Mouse (Mus musculus): Measurements from ENCODE around the gene Srd5a1. TPM values are rescaled to one million over a fixed set of nuclear protein-coding genes. Genes with fewer than 3 reads are reported as not detected.
"Not testable (repeated sequence)": the region's sequence is repeated elsewhere in the genome, so short reads cannot be mapped to it uniquely, and the experiment has no call there.

Gene Srd5a1
- polyA plus RNA-seq, 1 experiment from 2014 or later, result 28.0 TPM

GRCm38 (mm10) chr13:69576676-69577075 is 34.6 kb downstream of the Srd5a1 start:
- 59% methylated on average over 11 of the region's 11 CpGs for WGBS
- no peak overlapping the region for H3K9ac ChIP-seq (ENCODE audit: low read length)
- no peak for ATAC-seq (ENCODE audit: insufficient read depth, low FRiP score)
- H3K4me1 ChIP-seq (ENCODE audit: control insufficient read depth, insufficient read depth, low read length), result peaks cover 4% of the 10 kb centered on the region; the same call in 1 of the 2 replicates
- H3K9me3 ChIP-seq (replicated peaks; ENCODE audit: control insufficient read depth, low read length), result no peaks in the 10 kb centered on the region
- H3K4me2 ChIP-seq (ENCODE audit: low read depth, low read length), result no peak overlapping the region
- H3K27ac ChIP-seq (ENCODE audit: low read length), result no peak overlapping the region
- no peaks in the 10 kb centered on the region for H3K36me3 ChIP-seq (ENCODE audit: control insufficient read depth, insufficient read depth, low read length)
- no peak overlapping the region for H3K4me3 ChIP-seq (replicated peaks; ENCODE audit: low read length)
- H3K27me3 ChIP-seq (ENCODE audit: control insufficient read depth, insufficient read depth, low read length), result no peaks in the 10 kb centered on the region

DNA sequence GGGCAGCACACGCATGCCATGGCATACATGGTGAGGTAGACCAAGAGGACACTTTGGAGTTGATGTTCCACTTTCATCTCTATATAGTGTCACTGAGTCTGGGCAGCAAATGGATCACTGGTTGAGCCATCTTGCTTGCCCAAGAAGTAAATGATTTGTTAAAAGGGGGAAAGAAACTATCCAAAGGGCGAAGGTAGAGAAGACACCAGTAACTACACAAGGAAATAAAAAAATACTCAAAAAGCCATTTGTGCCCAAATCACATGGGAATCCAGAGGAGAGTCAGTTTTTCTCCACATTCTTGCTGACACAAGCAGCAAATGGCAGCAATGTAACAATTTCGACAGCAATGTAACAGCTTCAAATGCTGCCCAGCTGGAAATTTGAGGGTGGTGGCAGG is 38.6 kb downstream of the Srd5a1 start:
- H3K9ac ChIP-seq (ENCODE audit: low read length), result no peak overlapping the region
- no peaks in the 10 kb centered on the region for H3K27me3 ChIP-seq (ENCODE audit: control insufficient read depth, insufficient read depth, low read length)
- H3K27ac ChIP-seq (ENCODE audit: low read length), result no peak overlapping the region
- no peaks in the 10 kb centered on the region for H3K9me3 ChIP-seq (replicated peaks; ENCODE audit: control insufficient read depth, low read length)
- WGBS, result 93% methylated on average over 3 of the region's 3 CpGs
- no peak for ATAC-seq (ENCODE audit: insufficient read depth, low FRiP score)
- H3K4me3 ChIP-seq (replicated peaks; ENCODE audit: low read length), result no peak overlapping the region
- no peaks in the 10 kb centered on the region for H3K36me3 ChIP-seq (ENCODE audit: control insufficient read depth, insufficient read depth, low read length)
- peaks cover 4% of the 10 kb centered on the region; the same call in 1 of the 2 replicates for H3K4me1 ChIP-seq (ENCODE audit: control insufficient read depth, insufficient read depth, low read length)
- no peak overlapping the region for H3K4me2 ChIP-seq (ENCODE audit: low read depth, low read length)

- H3K9ac ChIP-seq (ENCODE audit: low read length), result no peak overlapping the region
- H3K27ac ChIP-seq (ENCODE audit: low read length), result no peak overlapping the region
- H3K4me3 ChIP-seq (replicated peaks; ENCODE audit: low read length), result no peak overlapping the region
- no peaks in the 10 kb centered on the region for H3K27me3 ChIP-seq (ENCODE audit: control insufficient read depth, insufficient read depth, low read length)
- ATAC-seq (ENCODE audit: insufficient read depth, low FRiP score), result no peak
- no peaks in the 10 kb centered on the region for H3K36me3 ChIP-seq (ENCODE audit: control insufficient read depth, insufficient read depth, low read length)
- 86% methylated on average over 9 of the region's 9 CpGs for WGBS
- no peaks in the 10 kb centered on the region for H3K9me3 ChIP-seq (replicated peaks; ENCODE audit: control insufficient read depth, low read length)
- no peaks in the 10 kb centered on the region for H3K4me1 ChIP-seq (ENCODE audit: control insufficient read depth, insufficient read depth, low read length)
- no peak overlapping the region for H3K4me2 ChIP-seq (ENCODE audit: low read depth, low read length)
Measured at GRCm38 (mm10) chr13:69569201-69569600, 42.0 kb downstream of the Srd5a1 start.

DNA sequence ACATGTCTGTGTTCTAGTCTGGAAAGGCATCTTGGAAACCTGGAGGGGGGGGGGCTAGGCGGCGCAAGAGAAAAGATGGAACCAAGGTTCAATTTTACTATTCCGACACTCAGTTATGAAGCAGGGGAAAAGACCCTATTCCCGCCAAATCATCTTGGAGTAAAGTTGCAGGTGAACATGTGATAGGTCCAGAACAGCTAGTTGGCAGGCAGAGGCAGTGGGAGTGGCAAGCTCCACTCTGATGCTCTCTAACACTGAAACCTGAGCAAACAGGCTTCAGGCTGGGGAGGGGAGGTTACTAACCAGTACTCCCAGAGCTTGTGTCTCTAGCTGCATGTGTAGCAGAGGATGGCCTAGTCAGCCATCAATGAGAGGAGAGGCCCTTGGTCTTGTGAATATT is 45.8 kb downstream of the Srd5a1 start:
- not testable (repeated sequence) for H3K4me1 ChIP-seq (ENCODE audit: control insufficient read depth, insufficient read depth, low read length); H3K9me3 ChIP-seq (replicated peaks; ENCODE audit: control insufficient read depth, low read length); H3K36me3 ChIP-seq (ENCODE audit: control insufficient read depth, insufficient read depth, low read length); H3K4me3 ChIP-seq (replicated peaks; ENCODE audit: low read length); H3K4me2 ChIP-seq (ENCODE audit: low read depth, low read length); H3K27me3 ChIP-seq (ENCODE audit: control insufficient read depth, insufficient read depth, low read length); H3K9ac ChIP-seq (ENCODE audit: low read length); ATAC-seq (ENCODE audit: insufficient read depth, low FRiP score); H3K27ac ChIP-seq (ENCODE audit: low read length)
- WGBS, result 91% methylated on average over 4 of the region's 4 CpGs

- Histone ChIP-seq H3K4me2 (ENCODE audit: low read depth, low read length) (no peak overlapping the region), H3K27me3 (ENCODE audit: control insufficient read depth, insufficient read depth, low read length) (no peaks in the 10 kb centered on the region), H3K9ac (ENCODE audit: low read length) (no peak overlapping the region), H3K27ac (ENCODE audit: low read length) (peak overlapping the region; percentile 60), H3K36me3 (ENCODE audit: control insufficient read depth, insufficient read depth, low read length) (no peaks in the 10 kb centered on the region), H3K4me1 (ENCODE audit: control insufficient read depth, insufficient read depth, low read length) (no peaks in the 10 kb centered on the region), H3K9me3 (replicated peaks; ENCODE audit: control insufficient read depth, low read length) (no peaks in the 10 kb centered on the region), H3K4me3 (replicated peaks; ENCODE audit: low read length) (no peak overlapping the region)
- ATAC-seq (ENCODE audit: insufficient read depth, low FRiP score), result no peak
Measured at GRCm38 (mm10) chr13:69564573-69564972, 46.7 kb downstream of the Srd5a1 start.

DNA sequence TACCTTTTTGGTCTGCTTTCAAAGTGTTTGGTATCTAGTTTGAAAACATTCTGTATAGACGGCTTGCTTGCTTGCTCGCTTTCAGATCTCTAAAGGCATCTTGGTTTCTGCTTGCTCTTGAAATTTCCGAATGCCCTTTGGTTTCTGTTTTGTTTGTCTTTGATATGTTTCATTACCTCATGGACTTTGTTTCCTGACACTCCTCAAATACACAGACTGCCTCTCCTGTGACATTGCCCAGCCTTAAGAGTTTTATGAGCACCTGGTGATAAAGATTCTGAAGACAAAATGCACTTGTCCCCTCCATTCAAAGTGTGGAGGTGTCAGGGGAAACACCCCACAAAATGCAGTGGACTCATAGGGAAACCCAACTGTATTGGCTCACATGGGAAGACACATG is 47.3 kb downstream of the Srd5a1 start:
- no peak overlapping the region for H3K4me2 ChIP-seq (ENCODE audit: low read depth, low read length)
- no peaks in the 10 kb centered on the region for H3K9me3 ChIP-seq (replicated peaks; ENCODE audit: control insufficient read depth, low read length)
- peak; percentile 56; the same call in 1 of the 2 replicates for ATAC-seq (ENCODE audit: insufficient read depth, low FRiP score)
- peak overlapping the region; percentile 60; the same call in 1 of the 2 replicates for H3K27ac ChIP-seq (ENCODE audit: low read length)
- no peak overlapping the region for H3K4me3 ChIP-seq (replicated peaks; ENCODE audit: low read length)
- no peaks in the 10 kb centered on the region for H3K4me1 ChIP-seq (ENCODE audit: control insufficient read depth, insufficient read depth, low read length)
- no peak overlapping the region for H3K9ac ChIP-seq (ENCODE audit: low read length)
- WGBS, result 44% methylated on average over 3 of the region's 3 CpGs
- H3K36me3 ChIP-seq (ENCODE audit: control insufficient read depth, insufficient read depth, low read length), result no peaks in the 10 kb centered on the region
- no peaks in the 10 kb centered on the region for H3K27me3 ChIP-seq (ENCODE audit: control insufficient read depth, insufficient read depth, low read length)

GRCm38 (mm10) chr13:69562654-69563574 is 48.3 kb downstream of the Srd5a1 start:
- H3K27ac ChIP-seq (ENCODE audit: low read length), result peak overlapping the region; percentile 60
- 57% methylated on average over 12 of the region's 12 CpGs for WGBS
- H3K36me3 ChIP-seq (ENCODE audit: control insufficient read depth, insufficient read depth, low read length), result no peaks in the 10 kb centered on the region
- H3K27me3 ChIP-seq (ENCODE audit: control insufficient read depth, insufficient read depth, low read length), result no peaks in the 10 kb centered on the region
- 0 out of 2 replicates have a peak, but pooled peaks have one; percentile 44 for ATAC-seq (ENCODE audit: insufficient read depth, low FRiP score)
- no peaks in the 10 kb centered on the region for H3K9me3 ChIP-seq (replicated peaks; ENCODE audit: control insufficient read depth, low read length)
- no peak overlapping the region for H3K4me3 ChIP-seq (replicated peaks; ENCODE audit: low read length)
- no peak overlapping the region for H3K4me2 ChIP-seq (ENCODE audit: low read depth, low read length)
- H3K9ac ChIP-seq (ENCODE audit: low read length), result no peak overlapping the region
- no peaks in the 10 kb centered on the region for H3K4me1 ChIP-seq (ENCODE audit: control insufficient read depth, insufficient read depth, low read length)

DNA sequence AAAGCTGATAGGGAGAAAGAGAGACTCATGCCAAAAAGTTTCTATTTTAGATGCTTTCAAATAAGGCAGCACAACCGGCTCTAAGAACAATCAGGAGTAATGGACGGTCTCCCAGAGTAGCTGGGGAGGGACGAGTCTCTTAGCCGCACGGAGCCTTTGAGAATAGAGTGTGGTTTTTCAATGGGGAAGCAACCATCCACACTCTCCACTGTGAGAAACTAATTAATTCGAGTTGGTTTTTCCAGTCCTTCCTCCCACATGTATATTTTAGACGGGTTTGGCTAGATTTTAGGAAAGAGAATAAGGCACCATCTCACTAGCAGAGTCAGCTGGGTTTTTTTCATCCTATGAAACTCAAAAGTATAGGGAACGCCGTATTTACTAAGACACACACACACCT is 49.2 kb downstream of the Srd5a1 start:
- no peak overlapping the region for H3K4me2 ChIP-seq (ENCODE audit: low read depth, low read length)
- WGBS, result 83% methylated on average over 9 of the region's 9 CpGs

GRCm38 (mm10) chr13:69559291-69559961 is 51.8 kb downstream of the Srd5a1 start:
- Histone ChIP-seq H3K4me3 (replicated peaks; ENCODE audit: low read length) (no peak overlapping the region), H3K4me1 (ENCODE audit: control insufficient read depth, insufficient read depth, low read length) (no peaks in the 10 kb centered on the region), H3K4me2 (ENCODE audit: low read depth, low read length) (peak overlapping the region; percentile 19; the same call in 1 of the 2 replicates), H3K36me3 (ENCODE audit: control insufficient read depth, insufficient read depth, low read length) (no peaks in the 10 kb centered on the region), H3K9me3 (replicated peaks; ENCODE audit: control insufficient read depth, low read length) (no peaks in the 10 kb centered on the region), H3K27ac (ENCODE audit: low read length) (0 out of 2 replicates have a peak overlapping the region, but pooled peaks have one; percentile 39), H3K27me3 (ENCODE audit: control insufficient read depth, insufficient read depth, low read length) (no peaks in the 10 kb centered on the region), H3K9ac (ENCODE audit: low read length) (no peak overlapping the region)
- ATAC-seq (ENCODE audit: insufficient read depth, low FRiP score), result no peak; the same call in 1 of the 2 replicates
- 55% methylated on average over 13 of the region's 13 CpGs for WGBS

More for the DNA sequence above, 49.2 kb downstream of the Srd5a1 start:
- H3K27me3 ChIP-seq (ENCODE audit: control insufficient read depth, insufficient read depth, low read length), result no peaks in the 10 kb centered on the region
- H3K27ac ChIP-seq (ENCODE audit: low read length), result no peak overlapping the region
- no peak overlapping the region for H3K4me3 ChIP-seq (replicated peaks; ENCODE audit: low read length)
- ATAC-seq (ENCODE audit: insufficient read depth, low FRiP score), result no peak
- no peaks in the 10 kb centered on the region for H3K9me3 ChIP-seq (replicated peaks; ENCODE audit: control insufficient read depth, low read length)
- H3K4me1 ChIP-seq (ENCODE audit: control insufficient read depth, insufficient read depth, low read length), result no peaks in the 10 kb centered on the region
- H3K36me3 ChIP-seq (ENCODE audit: control insufficient read depth, insufficient read depth, low read length), result no peaks in the 10 kb centered on the region
- H3K9ac ChIP-seq (ENCODE audit: low read length), result no peak overlapping the region
